Mouse (Mus musculus) lung, adult 2 months (tissue): ENCODE results near the gene Cd22. TPM values are rescaled to one million over a fixed set of nuclear protein-coding genes. Genes with fewer than 3 reads are reported as not detected.

Source experiments
- DNase-seq: peaks from one replicate; pipeline ENCODE4 v3.0.0; 2022
- H3K4me1 ChIP-seq: fragments of 200-500 bp; 2 replicates; pipeline ENCODE4 v1.6.1; 2011; ENCODE audit warnings: low read length; ENCODE audit not compliant: control insufficient read depth, insufficient read depth
- H3K4me3 ChIP-seq: fragments of 200-500 bp; replicated peaks from 2 replicates; pipeline ENCODE3; 2011; ENCODE audit warnings: low read depth, mild to moderate bottlenecking, control low read depth, low read length; ENCODE audit errors: extremely low read depth
- CTCF ChIP-seq: fragments of 200-500 bp; IDR thresholded peaks from 2 replicates; pipeline ENCODE4 v1.5.1; 2011; ENCODE audit warnings: mild to moderate bottlenecking, low read length, control low read depth; ENCODE audit not compliant: insufficient read depth
- POLR2A ChIP-seq: fragments of 200-500 bp; IDR thresholded peaks from 2 replicates; pipeline ENCODE4 v1.6.1; 2011; ENCODE audit warnings: low read depth, mild to moderate bottlenecking, control low read depth, low read length, borderline replicate concordance; ENCODE audit errors: extremely low read depth
- WGBS: fragments of 180-500 bp; shearing (Covaris S2); methylation state at CpG from one replicate; pipeline ENCODE4 v1.1.7; 2018; 5-methylcytosine and 5-hydroxymethylcytosine counted together
- polyA plus RNA-seq: library from polyadenylated mRNA; depleted of rRNA; stranded (reverse); fragments of >200 nt; gene quantifications from 2 replicates; pipeline ENCODE4 v1.2.3, GENCODE M21; 2012

The Cd22 gene
- polyA plus RNA-seq, 1 experiment, result 19.3 TPM

DNA sequence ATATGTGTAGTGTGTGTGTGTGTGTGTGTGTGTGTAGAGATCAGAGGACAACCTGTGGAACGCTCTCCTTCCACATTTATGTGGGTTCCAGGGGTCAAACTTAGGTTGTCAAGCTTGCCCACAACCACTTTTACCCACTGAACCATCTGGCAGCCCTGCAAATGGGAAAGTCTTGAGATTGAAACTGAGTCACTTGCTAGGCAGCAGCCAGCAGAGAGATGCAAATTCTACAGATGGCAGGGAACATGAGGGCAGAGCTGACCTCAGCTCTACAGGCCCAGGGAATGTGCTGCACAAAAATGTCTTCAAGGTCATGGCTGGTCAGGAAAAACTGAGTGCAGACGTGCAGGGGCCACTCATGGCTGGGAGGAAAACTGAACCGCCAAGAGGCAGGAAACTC, 1.2 kb upstream of the Cd22 start:
- TF ChIP-seq CTCF, result no peak
- no peak for TF ChIP-seq POLR2A
- Histone ChIP-seq H3K4me1 (no peaks in the 10 kb centered on the region), H3K4me3 (no peak overlapping the region)
- 69% methylated on average over 3 of the region's 3 CpGs for WGBS
- DNase-seq, result no peak

DNA sequence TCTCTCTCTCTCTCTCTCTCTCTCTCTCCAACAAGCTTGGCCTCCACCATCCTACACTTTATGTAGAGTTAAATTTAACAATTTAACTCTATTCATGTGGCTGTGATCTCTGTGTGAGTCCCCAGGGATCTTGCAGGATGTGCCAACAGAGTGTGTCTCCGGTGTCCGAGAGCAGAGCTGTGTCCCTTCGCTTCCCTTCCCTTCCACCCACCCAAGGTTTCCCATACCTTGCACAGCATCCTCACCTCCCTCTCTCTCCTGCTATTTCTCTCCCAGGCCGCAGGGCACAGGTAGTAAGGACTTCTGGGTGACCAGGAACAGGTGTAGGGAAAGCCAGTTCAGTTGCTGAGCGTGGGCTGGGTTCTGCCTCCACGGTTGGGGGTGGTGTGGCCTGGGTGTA, 1.2 kb downstream of the Cd22 start:
- DNase-seq, result no peak
- Histone ChIP-seq H3K4me1 (no peaks in the 10 kb centered on the region), H3K4me3 (peak overlapping the region; percentile 37)
- no peak for TF ChIP-seq POLR2A
- TF ChIP-seq CTCF, result no peak
- WGBS, result 64% methylated on average over 6 of the region's 6 CpGs

DNA sequence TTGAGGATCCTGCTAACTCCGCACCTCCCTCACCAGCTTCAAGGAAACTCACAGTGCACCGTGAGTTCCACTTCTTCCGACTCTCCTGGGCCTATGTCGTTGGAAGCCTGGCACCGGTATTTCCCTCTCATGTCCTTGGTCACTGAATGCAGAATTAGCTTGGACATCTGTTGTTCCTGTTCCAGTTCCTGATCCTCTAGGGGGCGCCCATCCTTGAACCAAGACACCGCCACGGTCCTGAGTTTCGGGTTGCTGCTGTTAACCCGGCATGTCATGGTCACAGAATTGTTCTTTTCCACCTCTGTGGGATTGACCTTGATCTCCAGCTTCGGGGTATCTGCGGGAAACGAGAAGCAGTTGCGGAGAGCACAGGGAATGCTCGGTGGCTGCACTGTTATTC, 7.1 kb downstream of the Cd22 start:
- H3K4me1 ChIP-seq, result peaks cover 2% of the 10 kb centered on the region; the same call in 1 of the 2 replicates
- WGBS, result 20% methylated on average over 15 of the region's 15 CpGs
- DNase-seq, result peak; percentile 70
- TF ChIP-seq CTCF (peak; percentile 55), POLR2A (no peak)
- H3K4me3 ChIP-seq, result no peak overlapping the region

- 50% methylated on average over 8 of the region's 8 CpGs for WGBS
- TF ChIP-seq POLR2A, result no peak
- TF ChIP-seq CTCF, result no peak
- DNase-seq, result no peak
- H3K4me3 ChIP-seq, result no peak overlapping the region
- H3K4me1 ChIP-seq, result no peaks in the 10 kb centered on the region
Measured at GRCm38 (mm10) chr7:30863386-30863785, 16.8 kb downstream of the Cd22 start.

GRCm38 (mm10) chr7:30861464-30861863, 18.7 kb downstream of the Cd22 start, which contains the start of gene Ffar1:
Ffar1 (minus strand) TSS chr7:30861564.
- Histone ChIP-seq H3K4me3 (no peak within 1 kb of the TSS), H3K4me1 (no peaks in the 10 kb centered on the region)
- no peak for DNase-seq
- TF ChIP-seq POLR2A, result no peak
- TF ChIP-seq CTCF, result no peak
- WGBS, result 83% methylated on average over 12 of the region's 12 CpGs

- no peak overlapping the region for H3K4me3 ChIP-seq
- DNase-seq, result peak; percentile 13
Measured at GRCm38 (mm10) chr7:30859635-30860402, 20.3 kb downstream of the Cd22 start.

GRCm38 (mm10) chr7:30859290-30859634, 20.9 kb downstream of the Cd22 start:
- peak; percentile 64 for DNase-seq
- Histone ChIP-seq H3K4me1 (no peaks in the 10 kb centered on the region), H3K4me3 (no peak overlapping the region)
- TF ChIP-seq CTCF (peak; percentile 73), POLR2A (no peak)

More at GRCm38 (mm10) chr7:30859635-30860402, 20.3 kb downstream of the Cd22 start:
- 7% methylated on average over 16 of the region's 16 CpGs for WGBS
- no peak for TF ChIP-seq POLR2A
- TF ChIP-seq CTCF, result peak; percentile 83
- H3K4me1 ChIP-seq, result no peaks in the 10 kb centered on the region

GRCm38 (mm10) chr7:30857746-30858145, 22.4 kb downstream of the Cd22 start:
- H3K4me1 ChIP-seq, result no peaks in the 10 kb centered on the region
- 65% methylated on average over 1 of the region's 1 CpGs for WGBS
- no peak for DNase-seq
- TF ChIP-seq CTCF (no peak), POLR2A (no peak)
- no peak overlapping the region for H3K4me3 ChIP-seq

- TF ChIP-seq CTCF (no peak), POLR2A (no peak)
- no peak for DNase-seq
- 66% methylated on average over 6 of the region's 6 CpGs for WGBS
- Histone ChIP-seq H3K4me1 (no peaks in the 10 kb centered on the region), H3K4me3 (no peak within 1 kb of the TSS)
Measured at GRCm38 (mm10) chr7:30856078-30856477, 24.1 kb downstream of the Cd22 start, which contains the start of gene Ffar3. Ffar3 (minus strand) TSS chr7:30856178.

DNA sequence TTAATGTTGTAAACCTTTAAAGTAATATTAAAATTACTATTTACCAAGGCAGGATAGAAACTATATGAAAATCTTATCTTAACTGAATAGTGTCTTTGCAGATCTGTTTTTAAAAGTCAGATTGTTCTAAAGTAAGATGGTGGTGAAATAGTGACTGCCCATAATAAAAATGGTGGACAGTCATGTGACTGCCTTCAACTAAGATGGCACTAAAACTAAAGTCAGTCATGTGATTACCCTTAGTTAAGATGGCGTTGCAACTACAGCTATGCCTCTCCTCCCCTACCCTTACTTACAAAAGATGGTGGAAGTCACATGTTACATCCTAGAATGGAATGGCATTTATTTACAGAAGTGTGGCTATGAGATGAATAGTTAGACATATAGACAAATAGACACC, 28.7 kb downstream of the Cd22 start:
- Histone ChIP-seq H3K4me3 (no peak overlapping the region), H3K4me1 (no peaks in the 10 kb centered on the region)
- no peak for DNase-seq
- TF ChIP-seq CTCF, result no peak
- no peak for TF ChIP-seq POLR2A
- 82% methylated on average over 1 of the region's 1 CpGs for WGBS
